Mouse (Mus musculus) embryonic facial prominence, embryonic 10.5 days (tissue): ENCODE measurements around the gene Ccdc33. TPM values are rescaled to one million over a fixed set of nuclear protein-coding genes. Genes with fewer than 3 reads are reported as not detected.

Experiments
- DNase-seq: peaks from one replicate; pipeline ENCODE4 v3.0.0-alpha.2; 2017; ENCODE audit warnings: low spot score
- H3K27ac ChIP-seq: fragments of 300-500 bp; sonication (generic); replicated peaks from 2 replicates; pipeline ENCODE4 v1.5.1; 2016; ENCODE audit warnings: mild to moderate bottlenecking
- H3K27me3 ChIP-seq: fragments of 300-500 bp; sonication (generic); replicated peaks from 2 replicates; pipeline ENCODE4 v1.6.1; 2016; ENCODE audit warnings: low read depth, mild to moderate bottlenecking; ENCODE audit not compliant: poor library complexity, severe bottlenecking
- H3K36me3 ChIP-seq: fragments of 300-500 bp; sonication (generic); replicated peaks from 2 replicates; pipeline ENCODE4 v1.6.1; 2016; ENCODE audit warnings: mild to moderate bottlenecking, moderate library complexity
- H3K4me1 ChIP-seq: fragments of 300-500 bp; sonication (generic); 2 replicates; pipeline ENCODE4 v1.6.1; 2016
- H3K4me3 ChIP-seq: fragments of 300-500 bp; sonication (generic); 2 replicates; pipeline ENCODE4 v1.5.1; 2016; ENCODE audit warnings: mild to moderate bottlenecking, moderate library complexity
- H3K9me3 ChIP-seq: fragments of 300-500 bp; sonication (generic); 2 replicates; pipeline ENCODE4 v1.6.1; 2016; ENCODE audit warnings: mild to moderate bottlenecking
- WGBS: fragments of 180-500 bp; shearing (Covaris S2); methylation state at CpG from one replicate; pipeline ENCODE4 v1.1.7; 2016; 5-methylcytosine and 5-hydroxymethylcytosine counted together
- polyA plus RNA-seq: library from polyadenylated mRNA; unstranded; fragments of >200 nt; fragmentation: Nextera tagmentation; extraction: Ambion mirVana; gene quantifications from 2 replicates; pipeline ENCODE4 v1.2.1, GENCODE M21; 2016

The Ccdc33 gene
- polyA plus RNA-seq, 1 experiment from 2014 or later, result 0.56 TPM

DNA sequence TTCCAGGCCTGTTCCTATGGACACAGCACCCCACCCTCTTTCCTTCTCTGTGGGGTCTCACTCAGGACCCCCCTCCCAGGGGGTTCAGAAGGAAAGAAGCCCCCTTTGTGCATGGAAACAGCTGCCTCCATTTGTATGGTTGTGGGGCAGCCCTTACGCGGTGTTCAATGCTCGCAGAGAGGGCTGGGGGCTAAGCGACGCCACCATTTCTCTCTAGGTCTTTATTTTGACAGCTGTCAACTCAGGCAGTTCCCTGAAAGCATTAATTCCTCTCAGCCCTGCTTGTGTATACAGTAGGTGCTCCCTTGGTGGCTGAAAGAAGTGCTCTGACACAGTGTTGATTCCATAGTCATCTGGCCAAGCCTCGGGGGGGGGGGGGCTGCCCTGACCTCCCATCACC, 15.0 kb downstream of the Ccdc33 start:
- WGBS, result 63% methylated on average over 6 of the region's 6 CpGs
- H3K27me3 ChIP-seq, result peaks cover 13% of the 10 kb centered on the region
- peaks cover 57% of the 10 kb centered on the region for H3K4me1 ChIP-seq
- H3K27ac ChIP-seq, result peak overlapping the region; percentile 11; the same call in 1 of the 2 replicates
- DNase-seq, result no peak
- no peaks in the 10 kb centered on the region for H3K9me3 ChIP-seq
- H3K4me3 ChIP-seq, result no peak overlapping the region
- H3K36me3 ChIP-seq, result no peaks in the 10 kb centered on the region

DNA sequence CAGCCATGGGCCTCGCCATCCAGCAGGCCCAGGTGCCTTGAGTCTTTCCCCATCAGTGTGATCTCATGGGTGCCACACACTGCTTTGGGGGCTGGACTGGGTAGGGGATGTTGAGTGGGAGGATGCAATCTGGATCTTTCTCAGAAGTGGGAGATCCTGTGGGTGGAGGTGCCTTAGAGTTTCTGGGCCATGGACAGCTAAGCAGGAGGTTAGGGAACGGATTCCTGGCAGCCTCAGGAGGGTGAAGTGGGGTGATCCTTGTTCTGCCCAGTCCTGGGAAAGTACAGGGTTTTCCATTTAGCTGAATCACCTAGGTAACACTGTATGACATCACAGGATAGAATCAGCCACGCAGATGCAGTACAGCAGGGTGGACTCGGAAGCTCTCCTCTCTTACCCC, 16.6 kb downstream of the Ccdc33 start:
- H3K9me3 ChIP-seq, result no peaks in the 10 kb centered on the region
- H3K27me3 ChIP-seq, result peaks cover 13% of the 10 kb centered on the region
- H3K4me1 ChIP-seq, result peaks cover 58% of the 10 kb centered on the region
- 81% methylated on average over 4 of the region's 4 CpGs for WGBS
- DNase-seq, result no peak
- no peak overlapping the region for H3K4me3 ChIP-seq
- H3K36me3 ChIP-seq, result no peaks in the 10 kb centered on the region
- no peak overlapping the region; the same call in 1 of the 2 replicates for H3K27ac ChIP-seq

DNA sequence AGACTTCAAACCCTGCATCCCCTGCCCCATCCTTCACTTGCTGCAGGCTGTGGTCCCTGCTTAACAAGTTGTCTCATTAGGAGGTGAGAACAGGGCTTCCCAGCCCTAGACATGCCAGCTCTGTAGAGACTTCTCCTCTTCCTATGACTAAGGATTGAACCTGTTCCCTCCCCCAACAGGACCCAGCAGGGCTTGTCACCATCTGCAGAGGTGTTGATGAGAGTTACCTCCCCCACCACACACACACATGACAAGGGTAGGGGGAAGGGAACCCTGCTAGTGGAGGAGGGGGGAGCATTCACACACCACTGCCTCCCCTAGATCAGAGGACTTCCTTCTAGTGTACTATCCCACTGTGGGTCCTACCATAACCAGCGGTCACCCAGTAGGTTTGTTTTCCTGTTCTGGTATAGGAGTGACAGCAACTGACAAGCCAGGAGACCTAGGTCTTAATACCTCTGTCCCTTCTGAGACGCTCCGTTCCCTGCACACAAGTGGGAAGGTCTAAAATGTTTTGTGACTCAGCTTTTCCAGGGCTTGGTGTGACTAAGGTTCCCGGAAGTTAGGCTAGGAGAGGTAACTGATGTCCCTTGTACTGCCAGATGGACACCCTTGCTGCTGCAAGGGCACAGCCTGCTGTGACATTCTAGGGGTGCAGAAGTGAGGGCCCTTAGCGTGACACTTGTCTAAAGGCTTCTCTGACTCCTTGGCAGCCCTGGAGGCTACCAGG, 18.6 kb downstream of the Ccdc33 start:
- Histone ChIP-seq H3K27me3 (peaks cover 13% of the 10 kb centered on the region), H3K9me3 (no peaks in the 10 kb centered on the region), H3K27ac (0 out of 2 replicates have a peak overlapping the region, but pooled peaks have one; percentile 16), H3K36me3 (no peaks in the 10 kb centered on the region), H3K4me3 (no peak overlapping the region), H3K4me1 (peaks cover 51% of the 10 kb centered on the region)
- no peak for DNase-seq
- WGBS, result 84% methylated on average over 5 of the region's 5 CpGs

DNA sequence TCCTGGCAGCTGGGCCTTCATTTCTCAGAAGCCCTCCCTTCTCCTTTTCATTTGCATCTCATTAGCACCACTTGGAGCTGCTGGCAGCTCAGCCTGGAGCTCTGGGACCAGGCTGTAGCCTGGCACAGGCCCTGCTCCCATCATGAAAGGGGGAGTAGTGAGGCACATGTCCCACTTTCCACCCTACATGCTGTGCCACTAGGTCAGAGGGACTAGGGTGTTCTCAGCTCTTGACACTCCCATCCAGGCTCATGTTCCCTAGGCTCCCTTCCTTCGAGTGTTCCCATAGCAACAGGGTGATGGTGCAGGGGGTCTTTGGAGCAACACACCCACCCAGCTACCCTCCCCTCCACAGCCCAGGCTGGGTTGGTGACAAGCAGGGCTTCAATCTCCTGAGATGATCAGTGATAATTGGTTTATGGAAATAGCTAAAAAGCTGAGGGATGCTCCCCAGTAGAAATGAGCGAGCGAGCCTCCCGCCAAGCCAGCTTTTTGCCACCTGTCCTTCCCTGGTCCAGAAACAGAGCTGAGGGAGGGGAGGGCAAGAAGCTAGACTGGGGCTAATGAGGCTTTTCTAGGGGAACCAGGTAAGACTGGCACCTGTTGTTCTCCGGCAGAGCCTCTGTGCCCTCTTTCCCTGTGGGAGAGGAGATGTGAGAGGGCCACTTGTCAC, 21.9 kb downstream of the Ccdc33 start:
- peaks cover 42% of the 10 kb centered on the region for H3K4me1 ChIP-seq
- peaks cover 3% of the 10 kb centered on the region; the same call in 1 of the 2 replicates for H3K27me3 ChIP-seq
- 72% methylated on average over 5 of the region's 5 CpGs for WGBS
- H3K36me3 ChIP-seq, result no peaks in the 10 kb centered on the region
- DNase-seq, result no peak
- no peaks in the 10 kb centered on the region for H3K9me3 ChIP-seq
- H3K4me3 ChIP-seq, result no peak overlapping the region
- H3K27ac ChIP-seq, result 0 out of 2 replicates have a peak overlapping the region, but pooled peaks have one; percentile 52

DNA sequence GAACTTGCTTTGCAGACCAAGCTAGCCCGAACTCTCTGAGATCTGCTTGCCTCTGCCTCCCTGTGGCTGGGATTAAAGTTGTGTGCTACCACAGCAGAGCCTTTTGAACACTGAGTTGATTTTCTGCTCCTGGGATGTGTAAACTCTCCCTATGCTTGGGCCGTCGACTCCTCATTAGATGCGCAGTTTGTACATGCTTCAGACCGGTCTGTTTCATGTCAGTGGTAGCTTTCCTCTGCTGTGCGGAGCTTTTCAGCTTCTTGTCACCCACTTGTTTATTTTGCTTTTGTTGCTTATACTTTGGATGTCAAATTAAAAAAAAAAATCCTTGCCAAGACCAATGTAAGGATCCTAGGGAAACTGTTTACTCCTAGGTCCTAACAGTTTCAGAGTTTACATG, 22.6 kb downstream of the Ccdc33 start:
- no peaks in the 10 kb centered on the region for H3K9me3 ChIP-seq
- H3K4me3 ChIP-seq, result no peak overlapping the region
- no peak overlapping the region for H3K27ac ChIP-seq
- 85% methylated on average over 6 of the region's 6 CpGs for WGBS
- H3K36me3 ChIP-seq, result no peaks in the 10 kb centered on the region
- no peak for DNase-seq
- H3K4me1 ChIP-seq, result peaks cover 44% of the 10 kb centered on the region
- no peaks in the 10 kb centered on the region; the same call in 1 of the 2 replicates for H3K27me3 ChIP-seq

DNA sequence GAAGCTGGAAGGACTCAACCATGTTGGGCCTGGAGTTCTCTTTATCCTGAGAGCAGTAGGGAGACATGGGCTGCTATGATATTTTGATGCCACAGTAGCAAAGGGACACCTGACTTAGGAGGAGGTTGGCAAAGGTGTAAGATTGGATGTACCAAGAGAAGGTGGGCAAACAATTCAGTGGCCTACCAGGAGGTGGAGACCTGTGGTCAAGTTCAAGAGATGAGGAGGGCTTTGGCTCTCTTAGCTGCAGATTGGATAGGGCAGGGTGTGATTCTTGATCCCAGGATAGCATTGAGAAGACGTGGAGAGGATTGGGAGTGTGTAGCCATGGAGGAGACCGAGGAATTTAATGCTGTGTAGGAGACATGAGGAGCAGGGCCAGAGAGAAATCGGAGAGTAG, 24.8 kb downstream of the Ccdc33 start:
- no peaks in the 10 kb centered on the region for H3K36me3 ChIP-seq
- no peak overlapping the region for H3K4me3 ChIP-seq
- WGBS, result 82% methylated on average over 3 of the region's 3 CpGs
- H3K4me1 ChIP-seq, result peaks cover 35% of the 10 kb centered on the region
- H3K27ac ChIP-seq, result no peak overlapping the region
- no peak for DNase-seq
- no peaks in the 10 kb centered on the region for H3K9me3 ChIP-seq
- no peaks in the 10 kb centered on the region; the same call in 1 of the 2 replicates for H3K27me3 ChIP-seq

DNA sequence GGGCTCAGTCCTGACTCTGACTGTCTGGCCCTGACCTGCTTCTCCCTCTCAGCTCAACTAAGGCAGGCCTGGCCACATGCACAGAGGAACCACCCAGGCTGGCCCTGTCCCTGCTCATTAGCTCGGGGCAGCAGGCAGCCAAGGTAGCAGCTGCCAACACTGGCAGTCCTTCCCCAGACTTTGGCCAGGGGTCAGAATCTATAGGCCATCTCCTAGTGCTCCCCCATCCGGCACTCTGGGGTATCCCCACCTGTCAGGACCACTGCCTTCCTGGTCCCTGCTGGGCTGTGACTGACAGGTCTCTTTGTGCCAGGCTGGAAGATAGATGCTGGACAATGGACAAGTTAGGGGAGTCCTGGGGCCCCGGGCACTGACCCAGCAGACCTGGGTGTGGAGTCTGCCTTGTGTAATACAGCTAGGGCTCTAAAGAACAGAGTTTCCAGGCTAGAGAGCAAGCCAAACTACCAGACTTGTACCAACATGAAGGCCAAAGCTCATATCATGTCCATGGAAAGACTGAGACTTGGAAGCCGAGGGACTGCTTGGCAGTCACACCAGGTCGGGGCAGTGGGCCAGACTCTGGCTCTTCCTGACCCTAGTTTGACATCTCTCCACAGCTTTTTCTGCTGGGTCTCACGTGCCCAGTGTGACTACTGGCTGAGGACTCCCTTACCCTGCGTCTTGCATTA, 25.9 kb downstream of the Ccdc33 start:
- Histone ChIP-seq H3K36me3 (no peaks in the 10 kb centered on the region), H3K4me3 (no peak overlapping the region), H3K27ac (peak overlapping the region; percentile 31; the same call in 1 of the 2 replicates), H3K27me3 (peaks cover 7% of the 10 kb centered on the region; the same call in 1 of the 2 replicates), H3K9me3 (no peaks in the 10 kb centered on the region), H3K4me1 (peaks cover 43% of the 10 kb centered on the region)
- WGBS, result 72% methylated on average over 7 of the region's 7 CpGs
- DNase-seq, result no peak

DNA sequence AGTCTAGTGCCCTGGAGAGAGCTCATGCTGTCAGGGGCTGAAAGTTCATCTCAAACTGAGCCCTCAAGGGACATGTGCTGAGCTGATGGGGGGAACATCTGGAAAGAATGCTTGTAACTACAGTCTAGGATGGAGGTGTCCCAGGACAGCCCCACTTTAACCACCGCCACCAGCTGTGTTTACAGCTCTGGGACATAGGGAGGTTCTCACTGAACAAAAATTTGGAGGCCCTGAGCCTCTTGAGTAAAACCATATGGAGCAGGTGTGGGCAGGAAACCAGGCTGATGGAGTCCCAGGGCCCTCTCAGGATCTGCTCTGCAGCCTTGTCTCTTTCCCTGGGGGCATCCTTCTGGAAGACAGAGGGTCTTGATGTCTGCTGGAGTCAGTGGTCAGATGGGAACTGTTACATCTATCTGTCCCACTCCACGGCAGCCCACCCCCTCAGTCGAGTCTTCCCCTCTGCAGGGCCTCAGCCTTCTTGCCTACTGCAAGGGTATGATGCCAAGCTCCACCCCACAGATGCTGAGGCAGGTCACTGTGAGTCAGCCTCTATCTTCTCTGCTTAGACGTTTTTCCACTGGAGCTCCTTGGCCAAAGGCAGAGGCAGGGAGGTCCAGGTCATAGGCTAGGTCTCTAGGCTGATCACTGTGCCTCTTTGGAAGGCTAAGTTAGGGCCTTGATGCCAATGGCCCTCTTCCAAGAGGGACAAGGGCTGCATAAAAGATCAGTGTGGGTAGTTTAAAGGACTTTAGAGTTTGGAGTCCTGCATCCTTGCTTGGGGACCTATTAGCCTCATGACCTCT, 26.8 kb downstream of the Ccdc33 start:
- WGBS, result 41% methylated on average over 4 of the region's 4 CpGs
- peak; percentile 45 for DNase-seq
- Histone ChIP-seq H3K4me3 (no peak overlapping the region), H3K9me3 (no peaks in the 10 kb centered on the region), H3K27me3 (peaks cover 15% of the 10 kb centered on the region), H3K36me3 (no peaks in the 10 kb centered on the region), H3K27ac (0 out of 2 replicates have a peak overlapping the region, but pooled peaks have one; percentile 41), H3K4me1 (peaks cover 41% of the 10 kb centered on the region)

DNA sequence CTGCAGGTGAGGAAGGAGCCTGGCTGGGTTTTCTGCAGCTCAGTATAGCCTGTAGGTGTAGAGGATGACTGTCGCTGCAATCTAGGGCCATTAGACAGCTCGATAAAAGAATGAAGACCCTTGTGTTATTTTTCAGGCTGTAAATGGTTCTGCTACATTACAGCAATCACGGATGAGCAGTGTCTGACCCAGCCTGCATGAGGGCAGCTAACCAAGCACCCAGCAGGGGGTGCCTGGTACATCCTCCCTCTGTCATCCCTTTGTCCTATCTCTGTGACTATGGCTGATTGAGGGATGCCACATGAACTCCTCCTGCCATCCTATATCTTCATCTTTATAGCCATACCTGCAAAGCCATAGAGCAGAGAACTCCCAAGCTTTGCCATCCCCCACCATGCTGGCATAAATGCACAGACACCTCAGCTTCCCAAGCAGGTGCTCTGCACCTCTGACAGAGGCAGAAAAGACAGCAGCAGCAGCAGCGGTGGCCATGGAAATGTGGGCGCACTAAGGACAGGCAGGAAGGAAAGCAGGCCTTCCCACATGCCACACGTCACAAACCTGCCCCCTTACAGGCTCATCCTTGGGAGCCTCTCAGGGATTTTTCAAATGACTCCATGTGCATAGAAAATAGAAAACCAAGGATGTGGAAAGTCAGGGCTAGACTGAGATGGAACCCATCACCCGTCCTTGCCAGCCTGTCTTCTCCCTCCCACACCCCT, 31.2 kb downstream of the Ccdc33 start:
- WGBS, result 59% methylated on average over 7 of the region's 7 CpGs
- peaks cover 34% of the 10 kb centered on the region for H3K27me3 ChIP-seq
- no peak overlapping the region for H3K4me3 ChIP-seq
- peaks cover 62% of the 10 kb centered on the region for H3K4me1 ChIP-seq
- H3K36me3 ChIP-seq, result no peaks in the 10 kb centered on the region
- H3K27ac ChIP-seq, result peak overlapping the region; percentile 15; the same call in 1 of the 2 replicates
- no peak for DNase-seq
- no peaks in the 10 kb centered on the region for H3K9me3 ChIP-seq

DNA sequence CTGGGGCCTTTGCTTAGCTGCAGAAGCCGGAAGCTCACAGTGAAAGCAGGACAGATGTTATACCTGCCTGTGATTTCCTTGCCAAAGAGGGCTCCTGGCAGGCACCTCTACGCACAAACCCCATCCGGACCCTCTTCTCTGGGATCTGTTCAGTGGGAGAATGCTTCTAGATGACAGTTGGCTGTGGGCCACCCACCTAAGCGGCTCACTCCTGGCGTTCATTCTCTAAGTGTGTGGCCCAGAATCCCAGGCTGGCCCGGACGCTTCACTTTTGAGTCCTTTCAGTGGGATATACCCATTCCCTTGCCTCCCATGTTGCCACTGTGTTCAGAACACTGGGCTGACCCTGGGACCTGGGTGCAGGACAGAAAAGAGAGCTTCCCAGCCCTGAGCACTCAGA, 31.8 kb downstream of the Ccdc33 start:
- H3K4me3 ChIP-seq, result no peak overlapping the region
- WGBS, result 63% methylated on average over 7 of the region's 7 CpGs
- H3K27me3 ChIP-seq, result peaks cover 34% of the 10 kb centered on the region
- no peaks in the 10 kb centered on the region for H3K36me3 ChIP-seq
- peak overlapping the region; percentile 15; the same call in 1 of the 2 replicates for H3K27ac ChIP-seq
- no peaks in the 10 kb centered on the region for H3K9me3 ChIP-seq
- peaks cover 56% of the 10 kb centered on the region for H3K4me1 ChIP-seq
- DNase-seq, result no peak

DNA sequence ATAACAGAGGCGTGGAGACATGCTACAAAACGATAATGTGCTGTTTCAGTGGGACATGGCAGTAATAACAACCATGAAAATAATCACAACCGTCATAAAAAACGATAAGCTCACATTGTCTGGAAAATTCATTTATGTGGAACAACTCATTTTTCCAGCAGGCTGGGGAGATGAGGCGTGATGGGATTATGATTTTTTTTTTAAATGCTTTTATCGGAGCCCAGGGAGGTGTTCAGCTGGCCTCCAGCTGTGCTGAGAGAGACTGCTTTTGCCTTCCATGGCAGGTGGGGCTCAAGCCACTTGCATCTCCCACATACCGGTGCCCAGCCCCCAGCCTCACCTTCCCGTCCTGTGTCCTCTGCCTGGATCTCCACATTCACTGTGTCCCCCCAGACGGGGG, 32.4 kb downstream of the Ccdc33 start:
- no peaks in the 10 kb centered on the region for H3K9me3 ChIP-seq
- 37% methylated on average over 9 of the region's 9 CpGs for WGBS
- no peaks in the 10 kb centered on the region for H3K36me3 ChIP-seq
- H3K4me1 ChIP-seq, result peaks cover 49% of the 10 kb centered on the region
- H3K27me3 ChIP-seq, result peaks cover 34% of the 10 kb centered on the region
- H3K27ac ChIP-seq, result peak overlapping the region; percentile 15; the same call in 1 of the 2 replicates
- no peak for DNase-seq
- H3K4me3 ChIP-seq, result no peak overlapping the region
